Mouse (Mus musculus) liver, embryonic 12.5 days (tissue): ENCODE measurements around the gene Slc35b2. TPM values are rescaled to one million over a fixed set of nuclear protein-coding genes. Genes with fewer than 3 reads are reported as not detected.

ENCODE experiments used
- ATAC-seq: fragments of 200-750 bp; cut with Nextera tagmentation; 2 replicates; pipeline ENCODE4 v1.8.0; 2017; ENCODE audit warnings: moderate number of reproducible peaks, mild to moderate bottlenecking, moderate library complexity
- H3K27ac ChIP-seq: fragments of 300-500 bp; sonication (generic); 2 replicates; pipeline ENCODE4 v1.5.1; 2016; ENCODE audit warnings: mild to moderate bottlenecking
- H3K27me3 ChIP-seq: fragments of 300-500 bp; sonication (generic); replicated peaks from 2 replicates; pipeline ENCODE4 v1.6.1; 2016; ENCODE audit warnings: mild to moderate bottlenecking, moderate library complexity
- H3K36me3 ChIP-seq: fragments of 300-500 bp; sonication (generic); 2 replicates; pipeline ENCODE4 v1.6.1; 2016; ENCODE audit warnings: mild to moderate bottlenecking, moderate library complexity
- H3K4me1 ChIP-seq: fragments of 300-500 bp; sonication (generic); 2 replicates; pipeline ENCODE4 v1.6.1; 2016
- H3K4me2 ChIP-seq: fragments of 300-500 bp; sonication (generic); 2 replicates; pipeline ENCODE4 v1.6.1; 2016; ENCODE audit warnings: mild to moderate bottlenecking, moderate library complexity
- H3K4me3 ChIP-seq: fragments of 300-500 bp; sonication (generic); 2 replicates; pipeline ENCODE4 v1.5.1; 2016; ENCODE audit warnings: mild to moderate bottlenecking, moderate library complexity
- H3K9ac ChIP-seq: fragments of 300-500 bp; sonication (generic); 2 replicates; pipeline ENCODE4 v1.6.1; 2016; ENCODE audit warnings: mild to moderate bottlenecking, moderate library complexity
- H3K9me3 ChIP-seq: fragments of 300-500 bp; sonication (generic); replicated peaks from 2 replicates; pipeline ENCODE4 v1.6.1; 2016; ENCODE audit warnings: mild to moderate bottlenecking, moderate library complexity
- WGBS: fragments of 180-500 bp; shearing (Covaris S2); methylation state at CpG from one replicate; pipeline ENCODE4 v1.1.7; 2016; ENCODE audit not compliant: insufficient replicate concordance; 5-methylcytosine and 5-hydroxymethylcytosine counted together
- polyA plus RNA-seq: library from polyadenylated mRNA; unstranded; fragments of >200 nt; fragmentation: Nextera tagmentation; extraction: Ambion mirVana; gene quantifications from 2 replicates; pipeline ENCODE4 v1.2.1, GENCODE M21; 2016

The Slc35b2 gene
- polyA plus RNA-seq, 1 experiment from 2014 or later = 72.5 TPM

GRCm38 (mm10) chr17:45556514-45557245 is 7.0 kb upstream of the Slc35b2 start:
- Histone ChIP-seq H3K27ac (no peak overlapping the region), H3K4me1 (peaks cover 31% of the 10 kb centered on the region), H3K4me3 (peak overlapping the region; percentile 58), H3K9ac (peak overlapping the region; percentile 54; the same call in 1 of the 2 replicates), H3K27me3 (peaks cover 53% of the 10 kb centered on the region), H3K4me2 (peak overlapping the region; percentile 84), H3K9me3 (no peaks in the 10 kb centered on the region), H3K36me3 (peaks cover 5% of the 10 kb centered on the region; the same call in 1 of the 2 replicates)
- ATAC-seq = no peak
- WGBS = 38% methylated on average over 3 of the region's 3 CpGs

- peaks cover 27% of the 10 kb centered on the region for H3K4me1 ChIP-seq
- peak overlapping the region; percentile 84 for H3K4me2 ChIP-seq
- no peak for ATAC-seq
- H3K27ac ChIP-seq = no peak overlapping the region
- WGBS = 37% methylated on average over 6 of the region's 7 CpGs
- 0 out of 2 replicates have a peak overlapping the region, but pooled peaks have one; percentile 58 for H3K4me3 ChIP-seq
- H3K27me3 ChIP-seq = peaks cover 48% of the 10 kb centered on the region
- no peak overlapping the region for H3K9ac ChIP-seq
- H3K9me3 ChIP-seq = no peaks in the 10 kb centered on the region
- H3K36me3 ChIP-seq = peaks cover 5% of the 10 kb centered on the region; the same call in 1 of the 2 replicates
These were observed 6.3 kb upstream of the Slc35b2 start for GRCm38 (mm10) chr17:45557246-45557824.

- peaks cover 27% of the 10 kb centered on the region for H3K4me1 ChIP-seq
- H3K9ac ChIP-seq = no peak overlapping the region
- 57% methylated on average over 16 of the region's 16 CpGs for WGBS
- H3K4me3 ChIP-seq = no peak overlapping the region
- ATAC-seq = no peak
- peaks cover 47% of the 10 kb centered on the region for H3K27me3 ChIP-seq
- peaks cover 5% of the 10 kb centered on the region; the same call in 1 of the 2 replicates for H3K36me3 ChIP-seq
- peak overlapping the region; percentile 84; the same call in 1 of the 2 replicates for H3K4me2 ChIP-seq
- H3K9me3 ChIP-seq = no peaks in the 10 kb centered on the region
- no peak overlapping the region for H3K27ac ChIP-seq
These were observed 5.4 kb upstream of the Slc35b2 start for GRCm38 (mm10) chr17:45557998-45558862.

GRCm38 (mm10) chr17:45559732-45560525 is 3.7 kb upstream of the Slc35b2 start:
- no peak overlapping the region for H3K4me2 ChIP-seq
- H3K9me3 ChIP-seq = no peaks in the 10 kb centered on the region
- H3K9ac ChIP-seq = no peak overlapping the region
- WGBS = 79% methylated on average over 15 of the region's 15 CpGs
- peaks cover 33% of the 10 kb centered on the region for H3K4me1 ChIP-seq
- ATAC-seq = no peak
- peaks cover 5% of the 10 kb centered on the region; the same call in 1 of the 2 replicates for H3K36me3 ChIP-seq
- peaks cover 34% of the 10 kb centered on the region for H3K27me3 ChIP-seq
- H3K4me3 ChIP-seq = no peak overlapping the region
- no peak overlapping the region for H3K27ac ChIP-seq

GRCm38 (mm10) chr17:45563216-45563615 is 458 bp upstream of the Slc35b2 start:
- Histone ChIP-seq H3K27me3 (peaks cover 9% of the 10 kb centered on the region), H3K4me1 (peaks cover 39% of the 10 kb centered on the region), H3K27ac (no peak overlapping the region), H3K4me3 (no peak overlapping the region), H3K9ac (no peak overlapping the region), H3K36me3 (peaks cover 38% of the 10 kb centered on the region), H3K4me2 (peak overlapping the region; percentile 97), H3K9me3 (no peaks in the 10 kb centered on the region)
- no peak for ATAC-seq
- 65% methylated on average over 12 of the region's 12 CpGs for WGBS

- Histone ChIP-seq H3K9me3 (no peaks in the 10 kb centered on the region), H3K27me3 (no peaks in the 10 kb centered on the region), H3K4me1 (peaks cover 50% of the 10 kb centered on the region), H3K9ac (peak overlapping the region; percentile 97), H3K4me3 (peak overlapping the region; percentile 86), H3K4me2 (peak overlapping the region; percentile 97), H3K36me3 (peaks cover 52% of the 10 kb centered on the region), H3K27ac (peak overlapping the region; percentile 81)
- ATAC-seq = no peak
- WGBS = 13% methylated on average over 18 of the region's 18 CpGs
These were observed 934 bp downstream of the Slc35b2 start for GRCm38 (mm10) chr17:45564531-45565084.

- WGBS = 91% methylated on average over 11 of the region's 11 CpGs
- Histone ChIP-seq H3K4me2 (peak overlapping the region; percentile 97), H3K4me3 (peak overlapping the region; percentile 86), H3K36me3 (peaks cover 56% of the 10 kb centered on the region), H3K4me1 (peaks cover 55% of the 10 kb centered on the region), H3K27ac (peak overlapping the region; percentile 81), H3K27me3 (no peaks in the 10 kb centered on the region), H3K9me3 (no peaks in the 10 kb centered on the region), H3K9ac (peak overlapping the region; percentile 97)
- no peak for ATAC-seq
These were observed 1.4 kb downstream of the Slc35b2 start for GRCm38 (mm10) chr17:45565103-45565502.

GRCm38 (mm10) chr17:45566031-45566359 is 2.3 kb downstream of the Slc35b2 start:
- Histone ChIP-seq H3K36me3 (peaks cover 60% of the 10 kb centered on the region), H3K4me1 (peaks cover 64% of the 10 kb centered on the region)
- WGBS = 44% methylated on average over 1 of the region's 1 CpGs

GRCm38 (mm10) chr17:45566360-45567161 is 2.9 kb downstream of the Slc35b2 start:
- H3K4me3 ChIP-seq = no peak overlapping the region
- WGBS = 63% methylated on average over 18 of the region's 18 CpGs
- peak overlapping the region; percentile 38; the same call in 1 of the 2 replicates for H3K27ac ChIP-seq
- no peaks in the 10 kb centered on the region for H3K9me3 ChIP-seq
- peak; percentile 27 for ATAC-seq
- no peaks in the 10 kb centered on the region for H3K27me3 ChIP-seq
- no peak overlapping the region for H3K4me2 ChIP-seq
- peaks cover 66% of the 10 kb centered on the region for H3K36me3 ChIP-seq
- H3K4me1 ChIP-seq = peaks cover 70% of the 10 kb centered on the region
- H3K9ac ChIP-seq = no peak overlapping the region

More at GRCm38 (mm10) chr17:45566031-45566359, 2.3 kb downstream of the Slc35b2 start:
- Histone ChIP-seq H3K27ac (peak overlapping the region; percentile 81; the same call in 1 of the 2 replicates), H3K4me2 (peak overlapping the region; percentile 97; the same call in 1 of the 2 replicates), H3K9ac (no peak overlapping the region), H3K9me3 (no peaks in the 10 kb centered on the region), H3K27me3 (no peaks in the 10 kb centered on the region), H3K4me3 (no peak overlapping the region)
- no peak for ATAC-seq

- Histone ChIP-seq H3K4me2 (no peak overlapping the region), H3K27me3 (no peaks in the 10 kb centered on the region), H3K9me3 (no peaks in the 10 kb centered on the region), H3K4me3 (no peak overlapping the region), H3K36me3 (peaks cover 72% of the 10 kb centered on the region), H3K9ac (no peak overlapping the region), H3K4me1 (peaks cover 76% of the 10 kb centered on the region), H3K27ac (peak overlapping the region; percentile 8; the same call in 1 of the 2 replicates)
- WGBS = 18% methylated on average over 4 of the region's 4 CpGs
- peak; percentile 29 for ATAC-seq
These were observed 3.5 kb downstream of the Slc35b2 start for GRCm38 (mm10) chr17:45567162-45567601.
